Mouse (Mus musculus): ENCODE data around the gene Srgap2.

Gene Srgap2

DNA sequence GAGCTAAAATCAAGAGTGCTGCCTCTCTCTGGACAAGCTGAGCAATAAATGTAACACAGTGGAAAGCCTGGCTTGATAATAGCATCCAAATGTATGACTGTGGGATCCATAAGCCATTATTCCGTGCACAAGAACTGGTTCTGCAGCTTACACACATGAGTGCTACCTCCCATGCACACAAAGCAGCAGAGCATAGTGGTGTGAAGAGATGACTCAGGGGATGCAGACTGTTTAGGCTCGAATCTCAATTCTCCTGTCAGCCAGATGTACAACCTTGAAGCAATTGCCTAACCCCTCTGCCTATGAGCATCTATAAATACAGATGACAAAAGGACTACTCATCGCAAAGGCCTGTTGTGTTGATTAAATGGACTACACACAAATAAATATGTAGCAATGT is 126.3 kb downstream of the Srgap2 start:
- no peak for DNase-seq

DNA sequence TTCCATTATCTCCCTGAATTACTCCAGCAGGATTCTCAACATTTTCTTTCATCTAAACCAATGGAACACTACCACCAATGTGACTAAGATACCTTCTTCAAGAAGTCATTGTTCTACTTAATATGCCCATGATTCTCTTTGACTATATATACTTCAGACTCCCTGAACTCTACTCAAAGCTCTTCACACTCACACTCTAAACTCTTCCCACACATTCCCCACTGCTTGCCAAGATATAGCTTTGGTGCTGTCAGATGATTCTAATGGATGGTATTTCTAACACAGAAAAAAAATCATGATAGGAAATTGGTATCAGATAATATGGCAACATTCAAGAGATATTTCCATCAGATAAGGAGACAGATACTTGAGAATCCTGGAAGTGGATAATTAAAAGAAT is 129.0 kb downstream of the Srgap2 start:
- no peak for DNase-seq

DNA sequence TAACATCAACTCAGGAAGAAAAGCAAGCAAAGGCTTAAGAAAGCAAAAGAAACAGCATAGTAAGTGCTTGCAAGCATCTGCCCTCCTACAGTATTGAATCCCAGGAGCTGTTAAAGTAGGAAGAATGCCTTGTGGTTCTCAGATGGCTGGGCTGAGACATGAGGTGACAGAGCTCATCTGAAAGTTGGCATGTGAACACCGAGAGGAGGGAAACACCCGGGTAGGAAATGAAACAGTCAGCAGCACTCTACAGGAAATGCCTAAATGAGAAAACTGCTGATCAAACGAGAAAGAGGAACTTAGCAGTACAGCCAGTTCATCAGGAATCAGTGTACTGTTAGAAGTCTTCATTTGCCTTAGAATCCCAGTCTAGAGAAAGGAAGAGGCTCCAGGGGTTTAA is 142.7 kb downstream of the Srgap2 start:
- DNase-seq, result peak; percentile 39

DNA sequence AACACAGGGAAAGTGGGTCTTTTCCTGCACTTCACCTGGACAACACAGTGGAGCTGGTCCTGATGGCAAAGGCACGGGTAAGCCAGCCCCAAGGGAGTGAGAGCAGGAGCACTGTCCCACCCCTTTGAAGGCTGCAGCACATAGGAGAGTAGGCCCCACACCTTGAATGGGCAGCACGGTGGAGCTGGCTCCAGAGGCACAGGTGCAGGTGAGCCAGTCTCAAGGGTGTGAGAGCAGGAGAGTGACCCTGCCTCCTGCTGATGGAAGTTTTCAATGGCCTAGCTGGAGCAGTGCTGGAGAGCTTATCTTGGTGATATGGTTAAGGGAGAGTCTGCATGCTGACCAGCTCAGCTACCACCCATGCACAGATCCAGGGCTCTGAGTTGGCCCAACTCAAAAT is 145.0 kb downstream of the Srgap2 start:
- DNase-seq, result no peak

DNA sequence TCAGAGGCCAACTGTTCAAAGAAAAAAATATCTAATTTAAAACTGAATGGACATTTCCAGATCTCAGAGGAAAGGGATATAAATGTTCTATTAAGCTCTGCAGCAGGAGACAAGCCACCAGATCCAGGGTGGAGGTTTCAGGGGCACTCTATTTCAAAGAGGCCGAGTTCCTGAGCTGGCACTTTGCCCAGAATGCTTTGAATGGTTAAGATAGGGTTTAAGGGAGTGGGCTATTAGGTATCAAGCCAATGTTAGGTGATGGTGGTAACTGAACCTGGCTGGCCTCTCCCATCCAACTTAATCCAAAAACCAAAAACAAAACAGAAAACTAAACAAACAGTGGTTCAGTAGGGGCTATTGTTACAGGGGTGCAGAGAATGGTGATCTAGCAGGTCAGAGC is 146.9 kb downstream of the Srgap2 start:
- no peak for DNase-seq

DNA sequence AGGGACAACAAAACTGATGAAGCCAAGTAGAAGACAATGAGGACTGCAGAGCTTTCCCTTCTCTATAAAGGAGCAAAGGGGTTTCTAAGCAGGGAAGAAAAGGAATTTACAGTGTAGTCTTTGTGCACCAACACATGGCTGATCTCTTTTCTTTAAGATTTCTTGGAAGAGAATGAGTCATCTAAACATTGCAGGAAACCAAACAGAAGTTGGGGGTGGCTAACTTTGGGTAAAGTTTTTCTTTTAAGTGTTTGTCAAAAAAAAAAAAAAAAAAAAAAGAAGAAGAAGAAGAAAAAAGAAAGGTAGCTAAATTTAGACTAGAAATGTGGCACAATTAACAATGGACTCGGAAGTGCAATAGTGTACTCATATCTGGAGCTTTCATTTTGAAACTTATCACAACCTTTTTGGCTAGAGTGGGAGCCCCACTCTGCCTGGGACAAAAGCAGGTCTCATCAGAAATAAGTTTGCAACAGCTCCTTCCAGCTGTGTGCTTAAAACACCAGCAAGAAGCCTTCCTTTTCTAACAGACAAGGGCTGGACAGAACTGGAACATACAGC is 148.2 kb downstream of the Srgap2 start:
- DNase-seq, result no peak

DNA sequence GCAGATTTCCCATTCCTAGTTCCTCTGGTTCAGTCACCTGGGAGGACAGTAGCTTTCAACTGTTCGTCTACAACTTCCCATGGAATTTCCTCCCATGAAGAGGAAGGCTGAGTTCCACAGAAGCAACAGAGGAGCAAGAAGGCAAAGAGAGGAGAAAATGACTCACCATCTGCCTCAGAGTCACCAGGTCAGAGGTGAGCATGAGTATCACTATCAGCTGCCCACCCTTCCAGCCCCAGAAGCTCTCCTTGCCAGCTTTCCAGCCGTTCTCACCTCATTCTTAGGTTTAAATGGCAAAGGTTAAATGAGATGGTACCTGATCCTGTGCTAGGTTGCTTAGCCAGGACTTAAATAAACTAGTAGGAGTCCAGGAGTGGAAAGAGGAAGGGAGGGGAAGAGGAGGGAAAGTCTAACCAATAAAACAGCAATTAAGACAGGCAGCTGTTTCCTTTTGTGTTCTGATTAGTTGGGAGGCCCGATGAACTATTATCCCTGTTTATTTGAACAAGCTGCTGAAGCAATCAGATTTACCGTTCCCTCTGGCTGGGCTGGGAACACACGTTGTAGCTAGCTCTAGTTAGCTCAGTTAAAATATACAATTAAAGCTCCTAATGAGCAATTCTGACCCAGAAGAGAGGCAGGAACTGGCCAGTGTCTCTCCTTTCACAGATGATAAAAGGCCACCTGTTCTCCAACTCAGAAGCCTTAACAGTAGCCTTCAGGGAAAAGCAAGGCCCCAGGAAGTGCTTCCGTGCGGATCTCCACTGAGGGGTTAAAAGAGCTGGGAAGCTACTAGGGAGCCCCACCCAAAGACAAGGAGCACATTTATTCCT is 148.9 kb downstream of the Srgap2 start:
- DNase-seq, result no peak

DNA sequence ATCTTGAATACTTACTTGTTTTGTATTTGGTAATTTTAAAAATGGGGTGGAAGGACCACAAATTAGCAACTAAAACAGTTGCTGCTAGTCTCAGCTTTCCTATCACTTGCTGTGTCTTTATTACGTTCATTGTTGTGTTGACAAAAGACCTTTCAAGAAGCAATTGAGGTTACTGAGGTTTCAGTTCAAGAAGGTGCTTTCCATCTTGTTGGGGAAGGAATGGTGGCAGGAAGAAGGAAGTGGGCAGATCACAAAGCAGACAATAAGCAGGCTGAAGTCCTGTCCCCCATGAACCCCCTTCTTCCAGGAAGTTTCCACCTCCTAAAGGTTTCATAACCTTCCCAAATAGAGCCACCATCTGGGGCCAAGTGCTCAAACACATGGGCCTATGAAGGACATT is 161.3 kb downstream of the Srgap2 start:
- no peak for DNase-seq

DNA sequence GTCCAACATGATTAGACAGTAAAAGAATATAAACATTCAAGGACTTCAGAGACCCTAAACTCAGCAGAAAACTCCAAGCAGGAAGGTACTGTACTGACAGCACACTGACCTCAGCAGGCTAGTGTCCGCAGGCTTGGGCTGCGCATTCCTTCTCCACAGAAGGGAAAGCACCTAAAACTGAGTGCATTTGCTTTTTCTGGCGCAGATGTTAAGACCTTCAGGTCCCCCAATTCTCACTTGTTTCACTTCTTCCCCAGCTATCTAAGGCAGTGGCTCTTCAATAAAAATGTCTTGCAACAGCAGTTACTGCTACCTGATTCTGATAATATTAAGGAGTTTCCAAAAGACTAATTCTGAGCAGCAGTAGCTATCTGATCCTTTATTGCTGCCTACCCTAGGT is 162.7 kb downstream of the Srgap2 start:
- DNase-seq, result no peak

DNA sequence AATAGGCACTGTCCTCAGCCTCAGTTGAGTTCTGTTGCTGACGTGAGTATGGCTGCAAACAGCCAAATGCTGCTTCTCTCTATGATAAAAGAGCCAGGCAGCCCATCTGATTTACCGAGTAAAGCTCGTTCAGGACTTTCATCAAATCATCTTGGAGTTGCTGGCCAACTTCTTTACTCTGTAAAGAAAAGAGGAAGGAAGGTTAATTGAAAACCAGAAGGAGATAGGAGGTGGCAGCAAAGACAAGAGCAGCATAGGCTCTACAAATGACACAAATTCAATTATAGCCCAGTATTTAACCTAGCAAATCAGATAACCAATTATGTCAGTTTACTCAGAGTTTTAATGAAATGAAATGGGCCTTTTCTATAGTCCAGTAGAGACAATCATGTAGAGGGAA is 163.3 kb downstream of the Srgap2 start:
- no peak for DNase-seq

DNA sequence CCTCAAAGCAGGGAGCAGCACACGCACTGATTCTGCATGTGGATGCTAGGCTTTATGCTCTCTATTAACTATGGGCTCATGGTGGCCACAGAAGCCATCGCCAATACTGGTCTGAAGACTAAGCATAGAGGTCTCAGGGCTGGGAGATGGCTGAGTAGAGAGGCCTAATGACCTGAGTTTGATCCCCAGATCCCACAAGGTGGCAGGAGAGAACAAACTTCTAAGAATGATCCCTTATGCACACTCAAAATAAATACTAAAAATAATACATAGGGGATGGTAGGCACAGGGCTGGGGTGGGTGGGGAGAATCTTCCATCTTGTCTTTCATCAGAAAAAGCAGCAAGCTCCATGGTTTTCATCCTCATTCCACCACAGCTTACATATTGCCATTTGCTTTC is 165.1 kb downstream of the Srgap2 start:
- no peak for DNase-seq

DNA sequence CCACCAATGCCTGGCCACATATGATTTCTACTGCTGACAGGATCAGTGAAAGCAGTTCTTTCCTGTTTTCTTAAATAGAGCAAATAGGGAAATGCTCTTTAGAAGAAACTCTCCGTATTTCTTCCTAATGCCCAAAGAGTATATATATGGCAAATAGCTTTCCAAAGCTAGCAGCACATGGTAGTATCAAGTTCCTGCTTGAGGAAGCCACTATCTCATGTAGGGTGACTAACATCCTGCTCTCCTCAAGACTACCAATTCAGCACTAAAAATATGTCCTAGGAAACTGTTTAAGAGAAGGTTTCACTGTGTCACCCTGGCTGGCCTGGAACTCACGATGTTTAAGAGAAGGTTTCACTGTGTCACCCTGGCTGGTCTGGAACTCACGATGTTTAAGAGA is 166.4 kb downstream of the Srgap2 start:
- DNase-seq, result no peak

DNA sequence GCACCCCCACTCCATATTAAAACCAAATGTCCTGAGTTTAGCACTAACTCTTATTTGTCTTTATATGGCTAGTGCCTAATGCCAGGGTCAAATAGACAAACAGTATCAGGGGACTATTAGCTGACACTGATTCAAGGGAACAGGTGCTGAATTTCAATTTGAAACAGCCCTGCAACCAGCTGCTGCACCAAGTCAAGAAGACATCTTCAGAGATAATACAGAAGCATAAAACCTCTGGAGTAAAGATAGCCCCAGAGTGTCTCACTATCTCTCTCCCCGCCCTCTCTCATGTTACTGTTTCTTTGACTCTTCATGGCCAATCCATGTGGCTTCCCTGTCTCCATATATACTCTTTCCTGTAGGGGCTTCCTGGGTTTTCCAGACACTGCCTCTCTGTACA is 167.5 kb downstream of the Srgap2 start:
- no peak for DNase-seq

DNA sequence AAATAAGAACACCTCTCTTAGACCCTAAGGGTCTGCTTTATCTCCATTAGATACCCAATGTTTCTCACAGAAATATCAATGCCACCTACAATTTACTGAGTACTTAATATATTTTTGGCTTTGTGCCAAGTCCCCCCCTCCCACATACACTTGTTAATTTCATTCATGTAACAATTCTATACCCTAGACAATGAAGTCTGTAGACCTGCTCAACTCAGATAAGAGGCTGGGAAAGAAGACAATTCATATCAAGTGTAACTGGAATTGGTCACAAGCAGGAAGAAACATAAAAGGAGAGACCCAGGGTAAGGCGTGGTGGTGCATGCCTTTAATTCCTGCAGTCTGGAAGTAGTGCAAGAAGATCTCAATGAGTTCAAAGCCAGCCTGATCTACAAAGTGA is 169.9 kb downstream of the Srgap2 start:
- no peak for DNase-seq

DNA sequence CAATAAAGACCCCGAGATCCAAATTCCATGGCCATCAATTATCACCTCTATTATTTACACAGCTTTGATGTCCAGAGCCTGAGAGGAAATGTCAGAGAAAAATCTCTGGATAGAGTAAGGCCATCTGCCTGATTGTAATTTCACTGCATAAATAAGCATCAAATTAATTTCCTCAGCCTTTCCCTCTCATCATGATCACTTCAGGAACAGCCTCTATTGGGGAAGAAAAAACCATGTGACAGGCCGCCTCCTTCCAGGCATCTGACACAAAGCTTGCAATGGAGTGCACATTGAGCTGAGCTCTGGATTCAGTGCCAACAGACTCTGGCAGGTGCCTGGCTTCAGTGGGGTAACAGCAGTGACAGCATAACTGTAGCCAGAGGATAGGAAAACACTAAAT is 175.7 kb downstream of the Srgap2 start:
- peak; percentile 92 for DNase-seq

DNA sequence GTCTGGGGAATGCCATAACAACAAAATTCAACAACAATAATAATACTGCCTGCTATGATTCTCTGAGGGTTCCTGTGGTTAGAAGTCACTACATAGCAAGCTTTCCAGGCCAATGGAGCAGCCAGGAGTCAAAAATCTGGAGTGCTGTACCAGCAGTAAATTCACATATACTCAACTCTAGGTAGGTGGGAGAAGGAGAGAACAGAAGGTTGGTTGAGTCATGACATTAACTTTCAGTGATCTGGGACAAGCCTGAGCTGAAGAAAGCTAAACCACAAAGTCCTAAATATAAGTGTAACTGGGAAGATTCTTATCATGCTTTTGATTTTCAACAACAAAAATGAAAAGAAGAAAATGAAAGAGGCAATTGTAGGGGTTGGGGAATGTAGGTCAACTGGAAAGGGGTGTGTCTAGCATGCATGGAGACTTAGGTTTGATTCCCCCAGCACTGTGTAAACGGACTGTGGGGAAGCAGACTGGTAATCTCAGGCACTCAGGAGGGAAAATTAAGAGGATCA is 177.1 kb downstream of the Srgap2 start:
- DNase-seq, result no peak

DNA sequence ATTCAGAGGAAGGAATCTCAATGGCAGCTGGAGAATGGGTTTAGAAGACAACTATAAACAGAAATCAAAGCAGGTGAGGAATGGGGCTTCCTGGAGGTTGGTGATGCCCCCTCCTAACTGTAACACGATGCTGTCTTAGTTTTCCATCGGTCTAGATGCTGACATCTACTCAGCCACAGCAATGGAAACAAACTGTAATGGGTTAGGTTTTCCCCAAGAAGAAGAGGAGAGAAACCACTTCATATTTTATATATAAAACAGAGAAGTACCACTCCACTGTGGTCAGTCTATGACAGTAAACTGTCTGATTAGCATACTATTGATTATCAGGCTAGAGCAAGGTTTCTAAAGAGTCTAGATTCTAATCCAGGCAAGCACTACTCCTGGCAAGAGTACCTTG is 179.4 kb downstream of the Srgap2 start:
- no peak for DNase-seq

DNA sequence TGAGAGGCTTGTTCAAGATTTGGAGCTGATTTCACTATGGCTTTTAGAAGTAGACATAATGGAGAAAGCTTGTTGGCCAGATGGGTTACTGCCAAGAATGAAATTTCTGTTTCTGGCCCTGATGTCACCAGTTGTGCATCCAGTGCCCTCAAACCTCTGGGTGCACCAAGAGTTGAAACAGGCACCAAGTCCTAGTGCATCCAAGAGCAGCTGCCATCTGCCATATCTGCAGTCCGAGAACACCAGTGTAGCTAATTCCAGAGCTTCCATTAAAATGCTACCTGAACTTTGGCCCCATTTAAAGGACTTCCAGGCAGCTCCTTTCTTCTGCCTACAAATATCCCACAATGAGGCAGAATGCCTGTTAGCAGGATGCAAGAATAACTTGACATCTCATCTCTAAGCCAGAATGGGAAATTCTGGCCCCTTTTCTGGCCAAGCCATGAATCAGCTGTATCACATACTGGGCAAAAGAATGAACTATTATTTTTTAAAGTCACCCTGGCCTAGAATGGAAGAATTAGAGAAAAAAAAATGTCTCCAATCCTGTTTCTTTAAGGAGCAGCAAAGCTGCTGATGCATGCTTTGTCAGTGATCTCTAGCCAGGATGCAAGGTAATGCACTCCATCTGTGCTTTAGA is 180.1 kb downstream of the Srgap2 start:
- no peak for DNase-seq

DNA sequence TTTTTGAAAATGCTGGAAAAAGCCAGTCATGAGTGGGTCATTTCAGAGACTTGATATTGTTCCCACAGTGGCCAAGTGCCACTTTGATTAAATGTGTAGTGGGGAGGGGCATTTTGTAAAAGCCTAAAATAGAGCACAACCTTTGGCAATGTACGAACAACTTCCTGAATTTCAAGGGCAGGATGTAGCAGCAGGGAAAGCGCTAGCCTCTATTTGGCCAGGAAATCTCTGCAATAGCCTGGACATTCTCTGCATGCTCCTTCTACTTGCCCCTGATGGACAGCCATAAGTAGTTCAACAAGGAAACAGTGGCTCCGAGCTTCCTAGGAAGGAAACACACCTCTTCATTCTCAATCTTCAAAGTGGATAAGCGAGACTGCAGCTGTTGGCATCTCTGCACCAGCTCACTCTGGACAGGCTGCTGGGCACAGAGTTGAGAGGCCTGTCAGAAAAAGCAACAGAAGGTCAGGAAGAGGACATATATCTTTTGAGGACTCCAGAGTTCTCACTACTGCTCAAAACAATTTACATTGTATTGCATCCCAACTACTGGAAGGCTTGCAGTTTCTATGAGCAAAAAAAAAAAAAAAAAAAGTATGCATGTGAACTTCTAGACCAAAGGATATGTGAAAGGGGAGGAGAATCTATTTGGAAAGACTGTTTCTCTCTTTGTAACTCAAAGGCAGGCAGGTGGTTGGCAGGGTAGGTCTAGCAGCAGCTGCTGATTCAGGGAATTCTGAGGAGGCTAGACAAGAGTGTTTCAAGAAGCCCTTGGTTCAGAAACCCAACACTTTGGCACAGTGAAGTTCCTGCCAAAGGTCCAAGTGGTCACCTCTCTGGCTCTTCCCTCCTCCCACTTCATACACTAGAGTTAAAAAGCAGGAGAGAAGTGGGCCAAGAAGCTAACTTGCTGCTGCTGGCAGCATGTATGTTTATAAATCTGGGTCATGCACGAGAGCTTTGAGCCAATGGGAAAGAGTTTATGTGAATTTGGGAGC is 181.4 kb downstream of the Srgap2 start:
- DNase-seq, result no peak

DNA sequence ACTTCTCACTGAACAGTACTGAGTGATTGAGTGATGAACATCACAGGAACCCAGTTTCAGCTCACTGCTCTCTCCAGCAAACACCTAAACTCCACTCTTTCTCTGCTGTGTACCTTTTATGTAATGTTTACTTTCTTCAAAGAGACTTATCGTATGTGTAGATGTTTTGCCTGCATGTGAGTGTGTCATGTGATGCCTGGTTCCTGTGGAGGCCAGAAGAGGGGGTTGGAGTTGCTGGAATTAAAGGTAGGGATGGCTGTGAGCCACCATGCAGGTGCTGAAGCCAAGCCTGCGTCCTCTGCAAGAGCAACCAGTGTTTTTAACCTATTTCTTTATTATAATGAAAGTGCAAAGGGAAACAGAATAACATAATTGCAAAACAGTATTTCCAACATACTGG is 182.5 kb downstream of the Srgap2 start:
- no peak for DNase-seq

DNA sequence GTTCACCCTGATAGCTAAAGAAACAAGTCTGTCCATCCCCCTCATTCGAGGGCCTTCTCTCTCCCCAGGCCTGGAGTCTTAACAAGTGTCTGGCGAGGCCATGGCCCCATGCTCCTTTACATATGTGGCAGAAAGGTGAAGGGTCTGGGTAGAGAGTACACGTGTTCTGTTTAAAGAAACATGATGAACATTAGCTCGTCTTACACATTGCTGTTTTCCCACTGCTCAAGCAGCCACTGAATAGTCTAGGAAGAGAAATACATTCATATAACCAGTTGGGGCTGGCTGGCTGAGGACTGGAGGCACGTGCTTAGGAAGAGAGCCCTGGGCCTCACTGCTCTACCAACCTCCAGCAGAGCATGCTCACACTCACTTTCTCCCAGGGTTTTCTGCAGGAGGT is 191.1 kb downstream of the Srgap2 start:
- DNase-seq, result no peak

DNA sequence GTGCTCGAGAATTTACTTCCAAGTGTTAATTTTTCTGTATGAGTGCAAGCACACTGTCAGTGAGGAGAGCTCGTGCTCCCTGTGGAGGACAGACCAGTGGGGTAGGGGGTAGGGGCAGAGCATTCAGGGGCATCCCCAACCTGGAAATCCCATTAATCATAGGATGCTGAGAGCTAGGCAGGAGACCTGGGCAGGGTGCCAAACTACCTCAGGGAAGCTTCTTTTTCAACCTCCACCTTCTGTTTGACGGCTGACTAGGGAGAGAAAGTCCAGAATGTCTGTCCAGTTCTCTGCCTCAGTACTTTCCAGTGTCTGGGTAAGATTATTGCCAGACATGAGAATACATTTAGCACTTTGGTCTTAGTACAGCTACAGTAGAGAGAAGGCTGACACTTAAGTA is 191.5 kb downstream of the Srgap2 start:
- DNase-seq, result peak; percentile 87

DNA sequence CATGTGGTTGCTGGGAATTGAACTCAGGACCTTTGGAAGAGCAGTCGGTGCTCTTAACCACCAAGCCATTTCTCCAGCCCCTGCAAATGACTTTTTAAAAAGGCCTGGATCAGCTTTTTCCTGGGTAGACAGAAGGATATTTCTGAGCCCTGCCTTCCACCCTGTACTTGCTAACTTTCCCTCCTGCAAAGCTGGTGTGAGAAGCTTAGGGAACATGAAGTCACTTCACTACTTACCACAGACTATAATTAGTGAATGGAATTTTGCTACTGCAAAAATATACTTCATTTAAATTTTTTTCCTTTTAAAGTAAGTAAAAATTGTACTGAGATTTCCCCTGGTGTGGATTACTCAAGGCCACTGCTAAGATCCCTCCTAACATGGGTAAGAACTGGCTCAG is 196.0 kb downstream of the Srgap2 start:
- no peak for DNase-seq
